Mouse (Mus musculus): ENCODE results near the gene Rbfox1. TPM values are rescaled to one million over a fixed set of nuclear protein-coding genes. Genes with fewer than 3 reads are reported as not detected.

Gene Rbfox1
- total RNA-seq, 2 experiments from 2014 or later: not detected

GRCm38 (mm10) chr16:6882683-6883430, 997.7 kb downstream of the Rbfox1 start:
- ATAC-seq (replicated peaks; ENCODE audit: poor library complexity, severe bottlenecking): no peak

DNA sequence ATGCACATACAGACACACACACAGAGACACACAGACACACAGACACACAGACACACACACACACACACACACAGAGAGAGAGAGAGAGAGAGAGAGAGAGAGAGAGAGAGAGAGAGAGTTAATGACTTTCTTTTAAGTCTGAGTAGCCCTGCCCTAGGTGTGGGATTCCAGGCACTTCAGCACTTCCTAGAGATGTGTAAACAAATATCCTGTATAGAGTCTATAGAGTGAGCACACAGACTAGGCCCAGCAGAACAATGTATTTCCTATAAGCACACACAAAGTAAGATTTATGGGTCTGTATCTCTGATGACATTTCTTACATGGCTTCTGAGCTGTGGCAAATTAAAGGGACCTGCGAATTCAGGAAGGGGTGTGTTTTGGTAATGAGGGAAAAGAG, 998.6 kb downstream of the Rbfox1 start:
- ATAC-seq (replicated peaks; ENCODE audit: poor library complexity, severe bottlenecking): no peak

GRCm38 (mm10) chr16:6885617-6886016, 1000.5 kb downstream of the Rbfox1 start:
- ATAC-seq (replicated peaks; ENCODE audit: poor library complexity, severe bottlenecking): no peak

- no peak for ATAC-seq (replicated peaks; ENCODE audit: poor library complexity, severe bottlenecking)
These were observed 1004.1 kb downstream of the Rbfox1 start for GRCm38 (mm10) chr16:6889221-6889620.

DNA sequence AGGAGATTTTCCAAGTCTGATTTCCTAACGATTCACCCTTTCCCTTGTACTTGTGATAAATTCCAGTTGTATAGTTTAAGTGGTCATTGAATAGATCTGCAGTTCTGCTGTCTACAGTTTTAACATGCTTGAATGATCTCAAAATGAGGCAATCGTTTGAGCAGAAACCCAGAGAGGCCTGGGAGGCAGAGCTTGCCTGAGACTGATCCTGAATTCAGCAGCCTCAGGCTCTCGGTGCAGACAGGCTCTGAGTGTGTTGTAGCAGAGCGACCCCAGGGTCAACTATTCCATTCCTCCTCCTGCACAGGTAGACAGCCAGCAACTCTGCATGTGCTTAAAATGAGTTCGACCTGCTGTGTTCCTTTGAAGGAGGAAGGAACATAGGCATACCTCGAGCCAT, 1012.6 kb downstream of the Rbfox1 start:
- ATAC-seq (replicated peaks; ENCODE audit: poor library complexity, severe bottlenecking): no peak

DNA sequence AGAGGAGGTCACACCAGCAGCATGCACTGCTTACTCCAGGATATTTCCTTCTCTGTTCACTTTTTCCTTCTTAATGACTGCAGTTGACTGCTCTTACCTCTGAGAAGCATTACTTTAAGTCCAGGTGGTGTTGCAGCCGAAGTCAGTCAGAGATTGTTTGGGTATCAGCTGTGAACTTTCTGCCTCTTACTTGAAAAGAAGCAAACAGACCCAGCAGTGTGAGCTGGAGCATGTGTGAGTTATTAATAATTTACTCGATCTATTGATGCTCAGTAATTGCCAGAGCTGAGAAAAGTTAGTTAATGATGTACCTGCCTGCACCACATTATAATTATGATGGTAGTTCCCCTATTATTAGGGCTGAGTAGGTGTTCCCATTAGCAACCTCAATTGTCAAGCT, 1014.9 kb downstream of the Rbfox1 start:
- ATAC-seq (replicated peaks; ENCODE audit: poor library complexity, severe bottlenecking): no peak

DNA sequence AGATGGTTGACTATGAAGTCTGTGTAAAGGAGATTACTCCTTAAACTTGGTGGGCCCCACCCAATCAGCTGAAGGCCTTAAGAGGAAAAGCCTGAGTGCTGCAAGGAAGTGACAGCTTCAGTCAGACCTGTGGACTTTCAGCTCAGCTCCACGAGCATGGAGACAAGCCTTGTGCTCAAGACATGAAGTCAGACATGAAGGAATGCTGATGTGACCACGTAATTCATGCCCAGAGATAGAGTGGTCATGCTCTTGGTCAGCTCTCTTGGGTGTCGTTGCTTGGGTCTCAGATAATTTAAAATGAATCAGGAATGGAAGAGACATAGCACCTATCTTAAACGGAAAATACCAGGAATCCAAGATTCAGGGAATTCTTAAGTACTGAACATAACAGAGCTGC, 1019.8 kb downstream of the Rbfox1 start:
- ATAC-seq (replicated peaks; ENCODE audit: poor library complexity, severe bottlenecking): no peak

DNA sequence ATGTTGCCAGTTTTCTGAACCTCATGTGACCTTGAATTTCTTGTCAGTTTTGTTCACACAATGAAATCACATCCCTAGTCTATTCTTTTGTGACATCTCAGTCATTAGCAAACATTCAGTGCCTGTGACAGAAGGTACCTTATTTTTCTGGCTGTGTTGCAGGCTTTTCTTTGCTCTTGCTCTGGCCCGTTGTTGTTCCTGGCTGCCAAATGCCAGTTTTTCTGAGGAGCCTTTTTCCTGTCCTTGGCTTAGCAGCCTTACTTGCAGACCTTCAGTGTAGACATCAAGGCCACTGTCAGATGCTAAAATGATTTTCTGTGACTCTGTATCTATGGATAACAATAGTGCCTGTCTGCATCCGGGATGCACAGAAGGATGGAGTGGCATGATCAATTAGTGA, 1020.8 kb downstream of the Rbfox1 start:
- ATAC-seq (replicated peaks; ENCODE audit: poor library complexity, severe bottlenecking): no peak

DNA sequence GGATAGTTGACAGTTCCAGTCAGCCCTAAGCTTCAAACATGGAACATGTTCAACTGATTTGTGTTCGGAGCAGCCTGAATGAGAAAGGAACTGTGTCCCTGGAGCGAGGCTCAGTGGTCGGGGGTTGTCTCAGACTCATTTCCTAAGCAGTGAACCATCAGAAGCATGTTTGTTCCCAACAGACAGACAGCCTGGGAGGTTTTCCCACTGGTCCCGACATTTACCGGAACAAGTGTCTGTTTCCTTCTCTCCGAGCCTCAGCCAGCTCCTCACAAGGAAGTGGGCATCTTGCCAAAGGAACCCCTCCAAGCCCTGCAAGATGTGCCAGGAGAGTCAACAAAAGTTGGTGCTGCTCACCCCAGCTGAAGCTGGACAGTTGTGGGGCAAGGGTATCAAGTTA, 1022.4 kb downstream of the Rbfox1 start:
- ATAC-seq (replicated peaks; ENCODE audit: poor library complexity, severe bottlenecking): no peak

GRCm38 (mm10) chr16:6914531-6914930, 1029.4 kb downstream of the Rbfox1 start:
- no peak for ATAC-seq (replicated peaks; ENCODE audit: poor library complexity, severe bottlenecking)

GRCm38 (mm10) chr16:6918641-6919040, 1033.5 kb downstream of the Rbfox1 start:
- no peak for ATAC-seq (replicated peaks; ENCODE audit: poor library complexity, severe bottlenecking)

DNA sequence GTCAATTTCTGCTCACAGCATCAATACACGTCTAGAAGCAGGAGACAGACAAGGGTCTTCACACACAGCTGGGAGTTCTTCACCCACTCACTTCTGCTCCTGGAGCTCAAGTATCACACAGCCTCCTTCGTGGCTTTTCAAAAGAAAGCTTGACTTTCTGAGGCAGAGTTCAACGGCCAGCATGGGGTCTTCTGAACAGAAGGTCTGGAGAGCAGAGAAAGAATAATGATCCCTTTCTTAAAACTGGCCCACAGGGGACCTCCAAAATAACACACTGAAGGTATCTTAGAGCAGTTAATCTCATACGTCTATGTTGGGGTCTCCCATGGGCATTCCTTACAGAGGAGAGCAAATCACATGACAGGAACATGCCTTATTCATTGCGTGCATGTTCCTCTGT, 1034.5 kb downstream of the Rbfox1 start:
- no peak for ATAC-seq (replicated peaks; ENCODE audit: poor library complexity, severe bottlenecking)

- no peak for ATAC-seq (replicated peaks; ENCODE audit: poor library complexity, severe bottlenecking)
These were observed 1042.5 kb downstream of the Rbfox1 start for GRCm38 (mm10) chr16:6927661-6928060.

GRCm38 (mm10) chr16:6930795-6931194, 1045.6 kb downstream of the Rbfox1 start:
- ATAC-seq (replicated peaks; ENCODE audit: poor library complexity, severe bottlenecking): no peak

DNA sequence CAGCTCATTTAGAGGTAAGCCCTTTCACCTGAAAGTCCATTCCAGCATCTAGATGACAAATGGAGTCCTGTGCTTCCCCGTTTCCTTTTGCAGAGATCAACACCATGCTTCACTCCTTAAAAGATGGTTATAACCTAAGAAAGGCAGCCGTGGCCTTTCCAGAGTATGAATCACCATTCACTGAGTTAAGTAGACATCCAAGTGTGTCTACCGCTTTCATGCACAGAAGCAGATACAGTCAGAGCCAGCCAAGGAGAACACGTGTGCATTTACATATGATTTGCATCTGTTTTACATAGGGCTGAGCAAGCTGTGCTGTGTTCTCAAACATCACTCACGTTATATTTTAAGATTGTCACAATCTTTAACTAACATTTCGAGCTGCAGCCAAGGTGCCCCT, 1061.0 kb downstream of the Rbfox1 start:
- no peak for ATAC-seq (replicated peaks; ENCODE audit: poor library complexity, severe bottlenecking)

- ATAC-seq (replicated peaks; ENCODE audit: poor library complexity, severe bottlenecking): no peak
These were observed 1064.5 kb downstream of the Rbfox1 start for GRCm38 (mm10) chr16:6949666-6950065.

DNA sequence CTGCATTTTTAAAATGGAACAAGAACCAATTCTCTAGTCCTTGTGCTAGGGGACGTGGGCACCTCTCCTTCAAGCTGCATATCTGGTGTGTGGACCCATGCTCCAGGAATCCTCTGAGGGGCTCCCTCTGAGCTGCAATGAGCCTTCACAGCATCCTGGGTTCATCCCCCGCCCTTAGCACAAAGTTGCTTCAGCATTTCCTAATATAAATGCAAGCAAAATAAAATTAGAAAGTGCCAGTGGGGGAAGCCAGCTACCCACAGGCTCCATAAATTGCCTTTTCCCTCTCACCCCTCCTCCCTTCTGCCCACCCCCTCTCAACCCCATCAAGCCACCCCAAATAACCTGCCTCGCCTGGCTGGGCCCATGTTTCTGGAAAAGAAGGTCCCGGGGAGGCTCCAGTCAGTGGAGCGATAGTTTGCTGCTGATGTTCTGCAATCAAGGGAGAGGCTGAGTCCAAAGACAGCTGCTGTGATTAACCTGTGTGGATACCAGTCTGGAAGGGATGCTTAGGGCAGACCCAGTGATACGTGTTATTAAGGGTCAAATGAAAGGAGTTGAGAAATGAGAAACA, 1070.0 kb downstream of the Rbfox1 start:
- no peak for ATAC-seq (replicated peaks; ENCODE audit: poor library complexity, severe bottlenecking)

GRCm38 (mm10) chr16:6961931-6962379, 1076.8 kb downstream of the Rbfox1 start:
- ATAC-seq (replicated peaks; ENCODE audit: poor library complexity, severe bottlenecking): no peak

DNA sequence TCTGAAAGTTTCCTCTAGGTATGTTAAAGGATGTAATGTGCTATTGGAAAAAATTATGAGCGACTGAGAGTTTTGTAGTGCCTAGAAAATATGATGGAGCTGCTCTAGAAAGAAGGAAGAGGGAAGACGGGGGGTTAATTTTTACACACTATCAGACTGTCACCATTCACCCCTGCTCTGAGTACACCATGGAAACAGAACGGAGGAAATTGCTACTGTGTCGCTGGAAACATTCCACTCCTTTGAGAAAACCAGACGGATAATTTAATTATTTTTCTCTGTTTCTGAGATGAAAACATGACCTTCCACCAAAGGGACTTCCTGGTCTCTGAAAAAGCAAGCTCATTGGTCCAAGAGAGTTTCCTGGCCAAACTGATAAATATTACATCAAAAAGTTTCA, 1077.4 kb downstream of the Rbfox1 start:
- no peak for ATAC-seq (replicated peaks; ENCODE audit: poor library complexity, severe bottlenecking)

DNA sequence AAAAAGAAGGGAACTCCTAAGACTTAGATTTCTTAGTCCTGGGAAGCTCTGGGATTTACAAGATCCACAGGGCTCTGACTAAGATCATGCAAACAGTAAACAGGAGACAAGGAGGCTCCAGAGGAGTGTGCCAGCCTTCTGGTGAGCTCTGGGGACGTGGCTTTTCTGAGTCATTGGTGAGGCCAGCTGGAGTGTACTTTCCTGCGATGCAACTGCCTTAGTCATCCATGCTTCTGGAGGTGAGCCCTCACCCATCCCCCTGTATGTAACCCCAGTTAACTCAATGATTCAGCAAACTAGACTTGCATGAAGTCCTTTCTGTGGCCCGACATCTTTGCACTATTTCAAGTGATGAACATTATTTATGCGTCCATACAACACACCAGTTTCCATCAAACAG, 1078.4 kb downstream of the Rbfox1 start:
- ATAC-seq (replicated peaks; ENCODE audit: poor library complexity, severe bottlenecking): no peak

DNA sequence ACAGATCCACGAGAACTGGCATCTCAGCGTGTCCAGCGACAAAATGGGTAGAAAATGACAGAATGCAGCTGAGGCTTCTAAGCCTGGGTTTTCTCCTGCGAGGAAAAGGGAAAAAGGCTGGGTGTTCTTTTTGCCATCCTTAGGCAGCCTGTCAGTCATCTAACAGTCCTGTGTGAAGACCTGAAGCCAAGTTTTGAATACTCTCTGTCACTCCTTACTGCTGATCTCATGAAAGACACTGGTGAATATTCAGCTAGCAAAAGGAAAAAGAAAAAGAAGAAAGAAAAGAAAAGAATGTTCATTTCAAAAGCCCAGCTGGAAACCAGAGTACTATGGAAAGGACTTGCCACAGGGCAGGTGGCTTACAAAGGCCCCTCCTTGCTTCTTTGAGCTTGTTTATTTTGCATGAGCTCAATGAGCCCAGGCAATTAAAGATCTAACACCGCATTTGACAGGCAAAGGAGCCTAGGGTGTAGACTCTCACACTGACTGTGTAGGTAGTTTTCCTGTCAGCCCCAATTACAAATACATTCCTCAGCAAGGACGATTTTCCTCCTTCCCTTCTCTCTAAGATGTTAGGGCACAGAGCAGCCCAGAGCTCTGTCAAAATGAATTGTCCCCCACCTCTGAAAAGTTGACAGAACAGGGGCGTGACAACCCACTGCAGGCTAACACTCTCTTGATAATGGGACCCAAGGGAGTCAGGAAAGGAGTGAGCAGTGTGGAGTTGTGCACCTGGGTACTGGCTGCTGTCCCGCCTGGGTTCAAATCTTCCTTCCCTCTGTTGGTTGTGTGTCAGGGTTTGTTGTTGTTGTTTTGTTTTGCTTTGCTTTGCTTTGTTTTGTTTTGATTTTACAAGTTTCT, 1079.8 kb downstream of the Rbfox1 start:
- no peak for ATAC-seq (replicated peaks; ENCODE audit: poor library complexity, severe bottlenecking)
